Mouse (Mus musculus) cortical plate, adult 2 months (tissue): ENCODE data around the gene Capza3. TPM values are rescaled to one million over a fixed set of nuclear protein-coding genes. Genes with fewer than 3 reads are reported as not detected.

Experiments used
- H3K27ac ChIP-seq: fragments of 200-500 bp; 2 replicates; pipeline ENCODE4 v1.5.1; 2012; ENCODE audit warnings: low read length, control low read depth, inconsistent platforms; ENCODE audit not compliant: insufficient read depth
- H3K4me1 ChIP-seq: fragments of 200-500 bp; 2 replicates; pipeline ENCODE4 v1.6.1; 2011; ENCODE audit warnings: low read length; ENCODE audit not compliant: control insufficient read depth, insufficient read depth
- H3K4me3 ChIP-seq: fragments of 200-500 bp; 2 replicates; pipeline ENCODE4 v1.5.1; 2011; ENCODE audit warnings: mild to moderate bottlenecking, low read length, control low read depth; ENCODE audit not compliant: insufficient read depth
- CTCF ChIP-seq: fragments of 200-500 bp; IDR thresholded peaks from 2 replicates; pipeline ENCODE4 v1.5.1; 2011; ENCODE audit warnings: mild to moderate bottlenecking, control low read depth, low read length; ENCODE audit not compliant: insufficient read depth; ENCODE audit errors: extremely low read depth
- POLR2A ChIP-seq: fragments of 200-500 bp; IDR thresholded peaks from 2 replicates; pipeline ENCODE4 v1.6.1; 2011; ENCODE audit warnings: mild to moderate bottlenecking, low read length, control low read depth; ENCODE audit not compliant: insufficient read depth; ENCODE audit errors: extremely low read depth
- polyA plus RNA-seq: library from polyadenylated mRNA; depleted of rRNA; stranded (reverse); fragments of >200 nt; gene quantifications from 2 replicates; pipeline ENCODE4 v1.2.3, GENCODE M21; 2012; rRNA removed

Capza3 gene
- not detected in 2 replicates for polyA plus RNA-seq

DNA sequence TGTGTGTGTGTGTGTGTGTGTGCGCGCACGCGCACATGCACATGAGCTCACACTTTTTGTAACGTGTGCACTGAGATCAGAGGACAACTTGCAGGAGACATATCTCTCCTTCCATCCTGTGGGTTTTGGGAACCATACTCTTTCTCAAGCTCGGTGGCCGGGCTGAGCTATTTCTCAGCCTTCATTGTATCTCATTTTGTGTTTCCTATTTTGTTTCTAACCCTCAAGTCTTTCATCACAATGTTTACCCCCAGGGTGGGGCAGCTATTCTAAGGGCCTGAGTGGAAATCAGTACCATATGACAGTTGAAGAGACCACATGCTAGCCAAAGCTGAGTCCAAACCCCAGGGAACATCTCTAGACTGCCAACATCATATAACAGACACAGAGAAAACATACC is at the start of gene Capza3:
Capza3 (plus strand) TSS at position 301 of the 400 bp plus-strand sequence.
- Histone ChIP-seq H3K4me3 (no peak within 1 kb of the TSS), H3K27ac (no peak within 1 kb of the TSS), H3K4me1 (no peaks in the 10 kb centered on the region)
- no peak for TF ChIP-seq CTCF
- no peak for TF ChIP-seq POLR2A

DNA sequence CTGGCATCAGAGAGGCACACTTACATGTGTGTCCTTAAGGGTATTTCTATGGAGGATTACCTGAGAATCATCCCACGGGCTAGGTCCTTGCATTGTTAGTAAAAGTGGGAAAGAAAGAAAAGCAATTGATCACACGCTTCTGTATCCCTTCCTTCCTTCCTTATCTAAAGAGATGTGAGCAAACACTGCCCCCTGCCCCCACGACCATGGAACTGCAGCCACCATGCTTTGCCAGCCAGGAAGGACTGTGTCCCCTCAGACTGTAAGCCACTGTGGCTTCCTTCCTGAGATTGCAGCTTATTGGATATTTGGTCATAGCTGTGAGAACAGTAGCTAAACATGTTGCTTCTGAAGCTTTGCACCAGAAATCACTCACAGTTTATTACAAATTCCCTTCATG is 35.9 kb upstream of the Capza3 start:
- H3K4me3 ChIP-seq, result no peak overlapping the region
- TF ChIP-seq POLR2A (no peak), CTCF (no peak)
- H3K4me1 ChIP-seq, result no peaks in the 10 kb centered on the region
- H3K27ac ChIP-seq, result no peak overlapping the region

DNA sequence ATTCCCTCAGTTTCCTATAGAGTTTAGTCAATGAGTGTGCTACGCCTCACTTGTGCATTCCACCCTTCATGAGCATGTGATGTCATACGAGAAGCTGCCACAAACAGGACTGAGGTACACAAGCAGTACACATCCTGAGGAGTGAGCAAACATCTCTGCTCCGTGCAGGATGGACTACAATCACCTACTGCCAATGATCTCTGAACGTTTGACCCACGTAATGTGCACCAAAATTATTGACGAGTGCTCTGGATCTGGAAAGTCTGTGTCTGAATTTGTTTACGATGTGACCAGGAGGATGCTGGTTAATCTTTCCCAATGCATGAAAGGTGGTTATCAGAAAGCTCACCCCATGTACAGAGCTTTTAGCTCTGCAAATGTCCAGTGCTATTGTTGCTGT is 16.6 kb upstream of the Capza3 start:
- no peak overlapping the region for H3K4me3 ChIP-seq
- TF ChIP-seq CTCF (no peak), POLR2A (no peak)
- no peak overlapping the region for H3K27ac ChIP-seq
- no peaks in the 10 kb centered on the region for H3K4me1 ChIP-seq

DNA sequence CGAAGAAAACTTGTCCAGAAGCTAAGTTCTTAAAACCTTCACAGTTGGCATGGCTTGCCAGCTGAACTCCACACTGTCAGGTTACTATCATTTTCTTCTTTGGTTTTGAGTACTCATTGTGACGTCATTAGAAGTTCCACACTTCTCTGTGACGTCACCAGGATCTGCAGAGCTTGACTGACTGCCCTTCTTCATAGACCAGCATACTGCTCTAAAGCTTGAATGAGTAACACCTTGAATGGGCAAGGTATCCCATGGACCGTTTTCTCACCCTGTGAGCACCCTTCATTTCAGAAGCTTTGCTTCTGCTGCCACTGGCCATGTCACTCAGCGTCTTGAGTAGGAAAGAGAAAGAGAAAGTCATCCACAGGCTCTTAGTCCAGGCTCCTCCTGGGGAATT is 305 bp downstream of the Capza3 start, which contains the start of gene Plcz1:
Plcz1 (minus strand) TSS at position 101 of the 400 bp plus-strand sequence.
- TF ChIP-seq CTCF (no peak), POLR2A (no peak)
- no peak within 1 kb of the TSS for H3K27ac ChIP-seq
- no peaks in the 10 kb centered on the region for H3K4me1 ChIP-seq
- no peak within 1 kb of the TSS for H3K4me3 ChIP-seq

DNA sequence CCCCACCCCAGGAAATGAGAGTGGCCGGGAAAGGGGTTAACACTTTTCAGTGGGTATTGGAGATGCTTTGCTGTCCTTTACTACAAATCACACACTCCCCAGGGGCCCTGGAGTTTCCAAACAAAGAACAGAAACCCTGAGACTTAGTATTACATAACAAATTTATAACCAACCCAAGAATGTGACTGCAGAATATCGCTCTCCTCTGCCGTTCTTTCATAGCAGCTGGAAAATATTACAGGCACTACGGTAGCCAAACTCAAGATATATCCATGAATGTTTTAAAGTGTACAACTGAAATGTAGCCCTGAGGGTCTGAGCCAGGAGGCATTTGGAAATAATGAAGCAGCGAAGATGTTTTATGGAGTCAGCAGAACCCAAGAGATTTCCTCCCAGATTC is 10.4 kb downstream of the Capza3 start:
- Histone ChIP-seq H3K27ac (no peak overlapping the region), H3K4me3 (no peak overlapping the region), H3K4me1 (peaks cover 3% of the 10 kb centered on the region)
- TF ChIP-seq POLR2A (no peak), CTCF (no peak)

DNA sequence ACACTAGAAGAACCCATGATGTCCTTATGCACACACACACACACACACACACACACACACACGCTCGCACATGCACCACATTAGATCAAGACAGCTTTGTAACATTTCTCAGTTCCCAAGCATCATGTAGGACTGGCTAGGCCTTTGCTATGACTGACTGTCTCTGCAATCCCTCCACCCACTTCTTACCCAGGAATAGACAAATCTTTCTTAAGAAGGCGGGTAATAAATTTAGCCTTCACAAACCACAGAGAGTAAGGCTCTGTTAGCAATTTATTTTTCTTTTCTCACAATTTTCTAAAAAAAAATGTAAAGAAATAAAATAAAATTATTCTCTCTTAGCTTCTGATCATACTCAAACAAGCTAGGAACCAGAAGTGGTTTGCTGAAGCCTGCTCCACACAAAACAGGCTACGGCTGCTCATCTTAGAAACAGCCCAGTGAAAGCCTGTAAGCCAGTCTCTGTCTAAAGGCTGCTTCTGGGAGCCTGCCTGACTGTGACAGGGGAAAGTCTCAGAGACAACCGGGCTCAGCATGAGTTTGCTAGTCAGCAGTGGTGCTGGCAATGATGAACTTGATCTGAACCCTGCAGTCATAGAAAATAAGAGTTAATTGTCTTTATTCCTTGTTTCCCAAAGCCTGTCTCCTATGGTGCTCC is 13.3 kb downstream of the Capza3 start:
- Histone ChIP-seq H3K4me1 (peaks cover 2% of the 10 kb centered on the region), H3K27ac (peak overlapping the region; percentile 77), H3K4me3 (no peak overlapping the region)
- TF ChIP-seq POLR2A (no peak), CTCF (no peak)

DNA sequence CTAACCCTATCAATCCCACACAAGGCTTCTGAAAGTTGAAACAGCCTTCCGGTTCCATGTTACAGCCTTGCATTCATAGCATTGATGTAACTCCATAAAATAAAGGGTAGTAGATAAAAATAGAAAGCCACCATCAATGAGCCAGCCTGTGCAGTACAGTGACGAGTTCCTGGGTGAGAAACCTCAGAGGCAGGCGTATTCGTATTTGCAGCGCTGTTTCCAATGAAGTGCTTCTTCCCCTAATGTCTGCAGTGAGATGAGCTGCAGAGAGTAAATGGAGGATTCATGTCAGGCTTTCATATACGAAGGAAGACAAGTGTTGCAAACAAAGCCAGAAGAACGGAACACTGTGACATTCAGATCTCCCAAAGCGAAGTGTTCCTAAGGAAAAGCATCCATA is 28.1 kb downstream of the Capza3 start:
- H3K4me3 ChIP-seq, result no peak overlapping the region
- no peak for TF ChIP-seq POLR2A
- no peak for TF ChIP-seq CTCF
- H3K4me1 ChIP-seq, result no peaks in the 10 kb centered on the region
- no peak overlapping the region for H3K27ac ChIP-seq

DNA sequence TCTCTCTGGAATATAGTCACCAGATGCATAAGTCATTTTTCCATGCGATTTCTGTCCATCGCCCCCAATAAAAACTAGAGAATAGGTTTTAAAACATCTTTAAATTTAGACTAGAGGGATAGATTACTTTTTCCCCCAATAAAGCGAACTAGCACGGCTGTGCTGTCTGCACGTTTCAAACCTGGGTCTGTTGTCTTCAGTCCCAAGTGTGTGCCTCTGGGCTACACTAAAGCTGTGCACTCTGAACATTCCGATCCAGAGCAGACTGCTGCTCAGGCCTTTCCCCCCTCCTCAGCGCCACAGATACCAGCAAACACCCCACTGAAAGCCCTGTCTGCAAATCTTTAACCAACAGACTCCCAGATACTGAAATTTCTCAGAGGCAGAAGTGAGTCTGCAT is 39.9 kb downstream of the Capza3 start:
- Histone ChIP-seq H3K4me3 (no peak overlapping the region), H3K4me1 (no peaks in the 10 kb centered on the region), H3K27ac (no peak overlapping the region)
- no peak for TF ChIP-seq POLR2A

DNA sequence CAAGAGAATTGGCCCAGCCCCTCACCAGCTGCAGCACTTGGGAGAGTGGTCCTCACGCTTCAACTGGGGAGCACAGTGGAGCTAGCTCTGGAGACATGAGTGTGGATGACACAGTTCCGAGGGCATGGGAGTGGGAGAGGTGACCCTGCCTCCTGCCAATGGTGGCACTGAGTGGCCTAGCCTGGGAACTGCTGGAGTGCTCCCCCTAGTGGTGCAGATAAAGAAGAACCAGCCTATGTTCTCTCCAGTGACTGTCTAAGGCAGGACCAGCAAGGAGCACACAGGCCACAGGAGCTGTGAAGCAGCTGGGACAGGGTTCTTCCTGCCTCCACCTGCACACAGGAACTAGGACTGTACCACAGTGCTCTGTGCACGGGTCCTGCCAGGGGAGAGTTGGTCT is 40.7 kb downstream of the Capza3 start:
- Histone ChIP-seq H3K4me3 (no peak overlapping the region), H3K4me1 (no peaks in the 10 kb centered on the region), H3K27ac (no peak overlapping the region)
- TF ChIP-seq CTCF, result 0 out of 2 replicates have a peak, but pooled peaks have one; percentile 6
- TF ChIP-seq POLR2A, result no peak

DNA sequence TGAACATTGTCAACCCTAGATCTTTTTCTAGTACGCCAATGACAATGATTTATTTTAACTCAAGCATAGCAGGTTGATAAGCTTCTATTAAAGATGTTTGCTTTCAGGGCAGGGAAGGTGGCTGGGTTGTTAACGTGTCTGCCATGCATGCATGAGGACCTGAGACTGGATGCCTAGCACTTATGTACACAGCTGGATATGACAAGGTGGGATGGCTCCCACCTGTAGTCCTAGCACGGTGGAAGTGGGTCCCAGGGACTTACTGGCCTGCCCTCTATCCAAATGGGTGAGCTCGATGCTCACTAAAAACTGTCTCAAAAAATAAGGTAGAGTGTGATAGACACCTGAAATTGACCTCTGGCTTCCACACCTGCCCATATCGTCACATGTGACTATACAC is 48.8 kb downstream of the Capza3 start:
- TF ChIP-seq POLR2A (no peak), CTCF (no peak)
- Histone ChIP-seq H3K4me3 (no peak overlapping the region), H3K4me1 (no peaks in the 10 kb centered on the region), H3K27ac (no peak overlapping the region)

Other genes starting within 250 kb of the Capza3 start
- 0.23 and 0.32 TPM in 2 replicates for gene Plcz1, start 205 bp downstream of the Capza3 start, polyA plus RNA-seq